Mouse (Mus musculus) kidney, postnatal 0 days (tissue): ENCODE measurements around the gene Omg. TPM values are rescaled to one million over a fixed set of nuclear protein-coding genes. Genes with fewer than 3 reads are reported as not detected.

Experiments
- ATAC-seq: fragments of 200-750 bp; cut with Nextera tagmentation; replicated peaks from 2 replicates; pipeline ENCODE4 v1.8.0; 2017; ENCODE audit warnings: low read depth, moderate number of reproducible peaks, moderate TSS enrichment, moderate library complexity; ENCODE audit not compliant: low FRiP score
- DNase-seq: peaks from one replicate; pipeline ENCODE4 v3.0.0-alpha.2; 2016; ENCODE audit warnings: low spot score
- H3K27ac ChIP-seq: fragments of 300-500 bp; sonication (generic); 2 replicates; pipeline ENCODE4 v1.5.1; 2014; ENCODE audit warnings: mild to moderate bottlenecking
- H3K27me3 ChIP-seq: fragments of 300-500 bp; sonication (generic); 2 replicates; pipeline ENCODE4 v1.6.1; 2014; ENCODE audit warnings: low read length, mixed read lengths; ENCODE audit not compliant: insufficient read depth
- H3K36me3 ChIP-seq: fragments of 300-500 bp; sonication (generic); 2 replicates; pipeline ENCODE4 v1.6.1; 2014; ENCODE audit warnings: low read length, mixed read lengths; ENCODE audit not compliant: insufficient read depth
- H3K4me1 ChIP-seq: fragments of 300-500 bp; sonication (generic); replicated peaks from 2 replicates; pipeline ENCODE4 v1.6.1; 2014; ENCODE audit warnings: antibody characterized with exemption, low read length, mixed read lengths; ENCODE audit not compliant: insufficient read depth
- H3K4me2 ChIP-seq: fragments of 300-500 bp; sonication (generic); 2 replicates; pipeline ENCODE4 v1.6.1; 2014; ENCODE audit warnings: mild to moderate bottlenecking, low read length, moderate library complexity, mixed read lengths
- H3K4me3 ChIP-seq: fragments of 300-500 bp; sonication (generic); replicated peaks from 2 replicates; pipeline ENCODE4 v1.5.1; 2014; ENCODE audit warnings: low read depth, low read length
- H3K9ac ChIP-seq: fragments of 300-500 bp; sonication (generic); 2 replicates; pipeline ENCODE4 v1.6.1; 2014; ENCODE audit warnings: low read depth, low read length
- H3K9me3 ChIP-seq: fragments of 300-500 bp; sonication (generic); replicated peaks from 2 replicates; pipeline ENCODE4 v1.6.1; 2016; ENCODE audit warnings: low read length, inconsistent platforms, mixed read lengths
- CTCF ChIP-seq: IDR thresholded peaks from 2 replicates; pipeline ENCODE4 v1.5.1; 2016; ENCODE audit warnings: antibody characterized with exemption, low read depth, mild to moderate bottlenecking, moderate library complexity
- WGBS: fragments of 180-500 bp; shearing (Covaris S2); extraction: QIAGEN DNeasy Blood & Tissue Kit; methylation state at CpG from one replicate; pipeline ENCODE4 v1.1.7; 2014; 5-methylcytosine and 5-hydroxymethylcytosine counted together
- polyA plus RNA-seq: library from polyadenylated mRNA; unstranded; fragments of >200 nt; fragmentation: Nextera tagmentation; extraction: Ambion mirVana; gene quantifications from 2 replicates; pipeline ENCODE4 v1.2.1, GENCODE M21; 2015

The Omg gene
- polyA plus RNA-seq, 1 experiment from 2014 or later = 0.17 TPM

DNA sequence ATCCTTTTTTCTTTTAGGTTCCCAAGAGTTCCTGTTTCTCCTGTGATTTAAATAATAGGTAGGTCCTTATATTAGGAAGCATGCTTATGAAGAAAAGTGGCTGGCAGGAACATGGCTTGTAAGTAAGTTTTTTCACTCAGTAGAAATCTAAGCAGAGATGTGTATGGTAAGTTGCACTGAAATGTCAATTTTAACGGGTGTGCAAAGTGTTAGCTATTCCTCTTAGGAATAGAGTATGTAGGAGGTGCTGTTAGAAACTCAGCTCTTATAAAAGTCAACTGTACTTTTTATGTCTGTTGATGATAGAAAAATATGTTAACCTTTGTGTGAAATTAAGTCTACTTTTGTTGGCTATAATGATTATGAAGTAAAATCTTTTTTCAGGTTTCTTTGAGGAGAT is 35.8 kb downstream of the Omg start:
- no peaks in the 10 kb centered on the region for H3K9me3 ChIP-seq
- no peak for ATAC-seq
- TF ChIP-seq CTCF = no peak
- no peak overlapping the region for H3K4me2 ChIP-seq
- no peaks in the 10 kb centered on the region for H3K27me3 ChIP-seq
- WGBS = 71% methylated on average over 1 of the region's 1 CpGs
- peaks cover 27% of the 10 kb centered on the region for H3K36me3 ChIP-seq
- DNase-seq = no peak
- no peak overlapping the region for H3K27ac ChIP-seq
- no peak overlapping the region for H3K4me3 ChIP-seq
- H3K4me1 ChIP-seq = no peaks in the 10 kb centered on the region
- H3K9ac ChIP-seq = no peak overlapping the region

DNA sequence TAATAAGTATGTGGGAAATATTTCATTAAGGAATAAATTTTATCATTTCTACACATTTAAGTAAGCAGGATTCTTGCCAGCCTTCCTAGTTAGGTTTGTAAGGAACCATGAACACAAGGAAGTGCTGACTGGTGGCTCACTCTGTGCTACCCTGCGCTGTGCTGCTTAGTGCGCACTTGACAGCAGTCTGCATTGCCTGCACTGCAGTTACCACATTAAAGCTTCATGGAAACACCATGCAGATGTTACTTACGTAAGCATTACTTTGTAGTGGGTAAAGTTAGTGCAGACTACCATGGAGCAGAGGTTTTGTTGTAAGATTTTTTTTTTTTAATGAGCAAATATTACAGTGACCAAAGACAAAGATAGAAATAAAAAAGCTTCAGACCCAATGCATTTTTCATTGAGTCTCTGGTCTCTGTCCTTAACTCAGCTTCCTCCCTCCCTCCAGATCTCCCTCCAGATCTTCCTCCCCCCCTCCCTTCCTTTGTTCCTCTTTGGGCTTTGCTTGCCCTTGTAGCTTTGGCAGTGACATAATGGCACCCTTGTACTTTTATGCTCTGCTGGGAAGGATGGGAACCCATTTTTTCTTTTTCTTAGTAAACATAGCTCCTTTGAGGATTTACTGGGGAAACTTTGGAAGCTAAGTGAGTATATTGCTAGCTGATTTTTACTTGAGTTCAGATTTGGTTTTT is 43.0 kb downstream of the Omg start:
- no peaks in the 10 kb centered on the region for H3K4me1 ChIP-seq
- H3K27ac ChIP-seq = no peak overlapping the region
- no peak overlapping the region for H3K4me3 ChIP-seq
- H3K4me2 ChIP-seq = no peak overlapping the region
- DNase-seq (no peak), ATAC-seq (no peak)
- WGBS = 95% methylated on average over 3 of the region's 3 CpGs
- H3K9ac ChIP-seq = no peak overlapping the region
- no peaks in the 10 kb centered on the region for H3K9me3 ChIP-seq
- no peaks in the 10 kb centered on the region for H3K27me3 ChIP-seq
- peaks cover 18% of the 10 kb centered on the region; the same call in 1 of the 2 replicates for H3K36me3 ChIP-seq
- no peak for TF ChIP-seq CTCF

DNA sequence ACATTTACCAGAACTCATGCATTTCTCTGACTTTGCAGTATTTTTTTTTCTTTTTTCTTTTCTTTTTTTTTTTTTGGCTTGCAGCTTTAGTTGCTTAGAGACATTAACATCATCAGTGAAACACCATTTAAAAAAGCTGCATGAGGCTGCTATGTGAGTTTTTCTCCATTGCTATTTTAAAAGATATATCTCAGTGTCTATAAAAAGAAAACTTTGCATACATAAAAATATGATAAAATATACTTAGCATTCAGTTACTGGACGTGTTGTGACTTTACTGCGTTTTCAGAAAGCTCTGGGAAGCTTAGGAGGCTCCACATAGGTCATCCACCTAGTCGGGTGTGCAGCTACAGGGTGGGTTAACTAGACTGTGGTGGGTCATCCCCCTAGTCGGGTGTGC is 44.0 kb downstream of the Omg start:
- H3K36me3 ChIP-seq = peaks cover 18% of the 10 kb centered on the region; the same call in 1 of the 2 replicates
- no peak overlapping the region for H3K4me3 ChIP-seq
- ATAC-seq (no peak), DNase-seq (no peak)
- TF ChIP-seq CTCF = no peak
- H3K27ac ChIP-seq = no peak overlapping the region
- H3K27me3 ChIP-seq = no peaks in the 10 kb centered on the region
- no peaks in the 10 kb centered on the region for H3K4me1 ChIP-seq
- H3K4me2 ChIP-seq = no peak overlapping the region
- 90% methylated on average over 4 of the region's 4 CpGs for WGBS
- H3K9ac ChIP-seq = no peak overlapping the region
- no peaks in the 10 kb centered on the region for H3K9me3 ChIP-seq

DNA sequence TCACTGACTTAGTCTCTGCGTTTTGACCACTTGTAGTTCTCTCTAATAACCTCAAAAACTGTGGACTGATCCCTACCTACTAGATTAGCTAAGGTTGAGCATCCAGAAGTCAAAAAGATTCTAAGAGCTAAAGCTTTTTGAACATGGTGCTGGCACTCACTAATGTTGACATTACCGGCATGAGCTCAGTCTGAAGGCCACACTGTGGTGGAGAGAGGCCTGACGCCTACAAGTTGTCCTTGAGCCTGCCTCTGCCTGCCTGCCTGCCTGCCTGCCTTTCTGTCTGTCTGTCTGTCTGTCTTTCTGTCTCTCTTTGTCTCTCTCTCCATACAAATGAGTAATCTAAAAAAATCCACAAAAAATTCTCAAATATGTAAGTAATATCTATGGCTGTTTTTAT is 46.0 kb downstream of the Omg start:
- Histone ChIP-seq H3K9me3 (no peaks in the 10 kb centered on the region), H3K4me2 (no peak overlapping the region), H3K27me3 (no peaks in the 10 kb centered on the region), H3K4me1 (no peaks in the 10 kb centered on the region), H3K27ac (no peak overlapping the region), H3K36me3 (peaks cover 23% of the 10 kb centered on the region; the same call in 1 of the 2 replicates), H3K4me3 (no peak overlapping the region), H3K9ac (no peak overlapping the region)
- 86% methylated on average over 3 of the region's 3 CpGs for WGBS
- ATAC-seq (no peak), DNase-seq (no peak)
- no peak for TF ChIP-seq CTCF

DNA sequence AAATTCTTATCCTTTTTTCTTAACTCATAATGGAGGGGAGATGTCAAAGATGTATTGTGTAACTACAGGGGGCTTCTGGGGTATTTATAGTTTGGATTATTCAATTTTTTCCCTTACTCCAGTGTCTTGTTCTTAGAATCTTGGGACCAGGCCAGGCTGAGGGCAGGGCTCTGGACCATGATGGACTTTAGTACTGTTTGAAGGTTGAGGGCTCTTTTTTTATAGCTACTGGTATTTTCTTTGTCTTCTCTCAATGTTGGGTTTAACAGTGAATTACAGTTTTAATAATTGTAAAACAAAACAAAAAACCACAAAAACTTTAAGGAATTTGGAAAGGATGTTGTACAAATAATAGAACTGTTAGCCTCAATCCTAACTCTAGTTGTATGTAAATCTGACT is 50.9 kb downstream of the Omg start:
- Histone ChIP-seq H3K27ac (peak overlapping the region; percentile 1; the same call in 1 of the 2 replicates), H3K4me1 (no peaks in the 10 kb centered on the region), H3K4me3 (no peak overlapping the region), H3K9ac (no peak overlapping the region), H3K36me3 (peaks cover 26% of the 10 kb centered on the region), H3K9me3 (no peaks in the 10 kb centered on the region), H3K27me3 (no peaks in the 10 kb centered on the region), H3K4me2 (no peak overlapping the region)
- no peak for TF ChIP-seq CTCF
- DNase-seq (peak; percentile 78), ATAC-seq (0 out of 2 replicates have a peak, but pooled peaks have one; percentile 43)

Other genes with a start within 250 kb of the Omg start
- 265 and 274 TPM in 2 replicates for gene Wsb1, start 249.4 kb downstream of the Omg start, polyA plus RNA-seq
- not detected in 2 replicates for gene Gm9964, start 207.2 kb downstream of the Omg start, polyA plus RNA-seq
- 8.2 and 9.5 TPM in 2 replicates for gene Nf1, start 164.4 kb downstream of the Omg start, polyA plus RNA-seq
- 0.78 and 0.82 TPM in 2 replicates for gene Evi2b, start 19.7 kb upstream of the Omg start, polyA plus RNA-seq
- gene Evi2, start 26.5 kb upstream of the Omg start, polyA plus RNA-seq = 0.12 and 0.18 TPM in 2 replicates
- gene Evi2a, start 26.5 kb upstream of the Omg start, polyA plus RNA-seq = 3.3 and 3.4 TPM in 2 replicates
- 9.1 TPM in 2 replicates for gene Rab11fip4, start 87.1 kb upstream of the Omg start, polyA plus RNA-seq